Mouse (Mus musculus) E14TG2a.4 (cell line): Measurements from ENCODE around the gene Ahnak2.
"Not testable (repeated sequence)": the region's sequence is repeated elsewhere in the genome, so short reads cannot be mapped to it uniquely, and the experiment has no call there.

ENCODE experiments used
- CTCF ChIP-seq: conservative IDR thresholded peaks from 2 replicates; pipeline ENCODE4 v1.5.1; 2014; ENCODE audit warnings: low read length
- POU5F1 ChIP-seq: IDR thresholded peaks from 2 replicates; pipeline ENCODE4 v1.6.1; 2014; ENCODE audit warnings: low read length, borderline replicate concordance

DNA sequence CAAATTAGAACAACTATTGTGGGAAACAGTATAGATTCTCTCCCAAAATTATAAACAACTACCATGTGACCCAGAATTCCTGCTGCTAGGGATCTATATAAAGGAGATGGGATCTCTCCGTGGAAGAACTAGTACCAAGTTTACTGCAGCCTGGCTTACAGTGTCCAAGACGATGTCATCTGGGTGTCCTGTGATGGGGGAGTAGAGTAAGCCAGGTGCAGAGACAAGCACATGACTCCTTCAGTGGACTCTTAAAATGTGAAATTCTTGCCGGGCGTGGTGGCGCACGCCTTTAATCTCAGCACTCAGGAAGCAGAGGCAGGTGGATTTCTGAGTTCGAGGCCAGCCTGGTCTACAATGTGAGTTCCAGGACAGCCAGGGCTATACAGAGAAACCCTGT is 14.4 kb upstream of the Ahnak2 start:
- TF ChIP-seq CTCF, POU5F1: not testable (repeated sequence)
